Mouse (Mus musculus): ENCODE data around the gene Sh3d19.
A peak's percentile ranks its signal among the peaks of the same experiment; 100 is the strongest.

Gene Sh3d19

GRCm38 (mm10) chr3:86033455-86034090, 62.7 kb downstream of the Sh3d19 start:
- no peak for DNase-seq

GRCm38 (mm10) chr3:86037926-86038484, 67.1 kb downstream of the Sh3d19 start:
- no peak for DNase-seq

GRCm38 (mm10) chr3:86038648-86039047, 67.7 kb downstream of the Sh3d19 start:
- peak; percentile 62 for DNase-seq

GRCm38 (mm10) chr3:86040286-86041201, 69.6 kb downstream of the Sh3d19 start:
- peak; percentile 70 for DNase-seq

GRCm38 (mm10) chr3:86047686-86048408, 76.9 kb downstream of the Sh3d19 start:
- no peak for DNase-seq

GRCm38 (mm10) chr3:86049041-86049440, 78.1 kb downstream of the Sh3d19 start:
- DNase-seq, result no peak

GRCm38 (mm10) chr3:86056678-86057077, 85.8 kb downstream of the Sh3d19 start:
- peak; percentile 67 for DNase-seq

- peak; percentile 59 for DNase-seq
These were observed 86.7 kb downstream of the Sh3d19 start for GRCm38 (mm10) chr3:86057436-86058095.

GRCm38 (mm10) chr3:86069646-86070250, 98.8 kb downstream of the Sh3d19 start:
- peak; percentile 18 for DNase-seq

GRCm38 (mm10) chr3:86070799-86071198, 99.9 kb downstream of the Sh3d19 start:
- DNase-seq, result no peak

- DNase-seq, result no peak
These were observed 101.2 kb downstream of the Sh3d19 start for GRCm38 (mm10) chr3:86072066-86072465.

- DNase-seq, result no peak
These were observed 102.0 kb downstream of the Sh3d19 start for GRCm38 (mm10) chr3:86072889-86073288.

GRCm38 (mm10) chr3:86075593-86075992, 104.7 kb downstream of the Sh3d19 start:
- DNase-seq, result peak; percentile 7

GRCm38 (mm10) chr3:86076511-86077283, 105.8 kb downstream of the Sh3d19 start:
- DNase-seq, result no peak

- DNase-seq, result no peak
These were observed 112.1 kb downstream of the Sh3d19 start for GRCm38 (mm10) chr3:86083051-86083450.

- no peak for DNase-seq
These were observed 114.1 kb downstream of the Sh3d19 start for GRCm38 (mm10) chr3:86085001-86085400.

- no peak for DNase-seq
These were observed 117.0 kb downstream of the Sh3d19 start for GRCm38 (mm10) chr3:86087872-86088271.

GRCm38 (mm10) chr3:86093213-86093845, 122.4 kb downstream of the Sh3d19 start:
- DNase-seq, result no peak

- no peak for DNase-seq
These were observed 123.0 kb downstream of the Sh3d19 start for GRCm38 (mm10) chr3:86093907-86094306.

GRCm38 (mm10) chr3:86101956-86102355, 131.0 kb downstream of the Sh3d19 start:
- DNase-seq, result no peak

Data from lung, postnatal 10 days (tissue).